Mouse (Mus musculus) testis, adult 10 weeks (tissue): Measurements from ENCODE around the gene Agfg1. TPM values are rescaled to one million over a fixed set of nuclear protein-coding genes. Genes with fewer than 3 reads are reported as not detected.

ENCODE experiments used
- polyA plus RNA-seq: library from polyadenylated mRNA; stranded (reverse); fragments of 350-450 nt; fragmentation: Illumina TruSeq; extraction: RNeasy Lipid Tissue Mini Kit (QIAGEN cat#74804); gene quantifications from one replicate; pipeline ENCODE4 v1.2.3, GENCODE M21; 2014; ENCODE audit warnings: low read depth, low replicate concordance

Gene Agfg1
- 189 TPM for polyA plus RNA-seq

GRCm38 (mm10) chr1:82839296-82839613 lies at the start of gene Agfg1:
Gene Agfg1, plus strand, starts transcription at chr1:82839483.

GRCm38 (mm10) chr1:82913025-82913424 lies 73.7 kb downstream of the Agfg1 start, which contains the start of gene A030005L19Rik:
Gene A030005L19Rik, plus strand, starts transcription at chr1:82913325.

DNA sequence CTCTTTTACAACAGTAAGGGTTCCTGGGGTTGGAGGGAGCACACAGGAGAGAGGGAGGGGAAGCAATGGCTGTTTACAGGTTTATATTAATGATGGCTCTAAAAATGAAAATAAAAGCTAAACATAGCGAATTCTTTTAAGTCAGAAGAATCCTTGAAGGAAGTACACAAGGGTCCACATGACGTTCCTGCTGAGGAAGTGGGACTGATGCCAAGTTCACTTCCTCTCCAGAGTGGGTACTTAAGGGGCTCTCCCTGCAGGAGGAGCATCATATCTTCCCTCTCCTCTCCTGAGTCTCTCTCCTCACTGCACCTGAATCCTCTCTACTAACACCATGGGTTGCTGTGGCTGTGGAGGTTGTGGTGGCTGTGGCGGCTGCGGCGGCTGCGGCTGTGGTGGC lies 85.4 kb downstream of the Agfg1 start, which contains the start of gene A030014E15Rik:
TSS of gene A030014E15Rik (plus strand) at position 268 of the 400 bp plus-strand sequence.

DNA sequence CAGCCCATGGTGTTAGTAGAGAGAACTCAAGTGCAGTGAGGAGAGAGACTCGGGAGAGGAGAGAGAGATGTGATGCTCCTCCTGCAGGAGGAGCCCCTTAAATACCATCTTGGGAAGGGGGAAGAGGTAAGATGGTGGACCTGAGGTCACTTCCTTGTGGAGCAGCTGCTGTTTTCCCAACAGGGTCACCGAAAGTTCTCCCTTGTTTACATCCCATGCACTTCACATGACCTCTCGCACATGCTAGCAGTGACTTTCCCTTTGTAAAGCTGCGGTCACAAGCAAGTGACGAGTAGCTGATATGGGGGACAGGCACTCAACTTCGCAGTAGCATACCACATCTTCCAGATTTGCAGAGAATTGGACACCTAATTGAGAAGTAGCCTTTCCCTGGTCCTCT lies 92.0 kb downstream of the Agfg1 start, which contains the start of gene Gm6217:
TSS of gene Gm6217 (minus strand) at position 74 of the 400 bp plus-strand sequence.

DNA sequence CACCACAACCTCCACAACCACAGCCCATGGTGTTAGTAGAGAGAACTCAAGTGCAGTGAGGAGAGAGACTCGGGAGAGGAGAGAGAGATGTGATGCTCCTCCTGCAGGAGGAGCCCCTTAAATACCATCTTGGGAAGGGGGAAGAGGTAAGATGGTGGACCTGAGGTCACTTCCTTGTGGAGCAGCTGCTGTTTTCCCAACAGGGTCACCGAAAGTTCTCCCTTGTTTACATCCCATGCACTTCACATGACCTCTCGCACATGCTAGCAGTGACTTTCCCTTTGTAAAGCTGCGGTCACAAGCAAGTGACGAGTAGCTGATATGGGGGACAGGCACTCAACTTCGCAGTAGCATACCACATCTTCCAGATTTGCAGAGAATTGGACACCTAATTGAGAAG lies 104.0 kb downstream of the Agfg1 start, which contains the start of gene A030003K21Rik:
TSS of gene A030003K21Rik (minus strand) at position 94 of the 400 bp plus-strand sequence.

Other genes with a start within 250 kb of the Agfg1 start
- 614 TPM for gene Mff, start 114.6 kb upstream of the Agfg1 start, polyA plus RNA-seq
- 0.22 TPM for gene Tm4sf20, start 71.0 kb upstream of the Agfg1 start, polyA plus RNA-seq
- gene Gm47791, start 68.2 kb upstream of the Agfg1 start, polyA plus RNA-seq = not detected
- 0.87 TPM for gene A030005L19Rik, start 73.8 kb downstream of the Agfg1 start, polyA plus RNA-seq
- not detected for gene A030014E15Rik, start 85.4 kb downstream of the Agfg1 start, polyA plus RNA-seq
- not detected for gene Gm6217, start 91.9 kb downstream of the Agfg1 start, polyA plus RNA-seq
- gene A030003K21Rik, start 103.9 kb downstream of the Agfg1 start, polyA plus RNA-seq = not detected
- gene Gm7544, start 116.5 kb downstream of the Agfg1 start, polyA plus RNA-seq = not detected
- gene Gm47955, start 120.8 kb downstream of the Agfg1 start, polyA plus RNA-seq = not detected
- not detected for gene Gm47959, start 161.1 kb downstream of the Agfg1 start, polyA plus RNA-seq
- gene Slc19a3, start 199.0 kb downstream of the Agfg1 start, polyA plus RNA-seq = 0.38 TPM
- gene Krtap28-10, start 203.0 kb downstream of the Agfg1 start, polyA plus RNA-seq = not detected
- not detected for gene Gm47969, start 205.4 kb downstream of the Agfg1 start, polyA plus RNA-seq
- not detected for gene A030005K14Rik, start 219.9 kb downstream of the Agfg1 start, polyA plus RNA-seq
- not detected for gene Krtap28-13, start 221.4 kb downstream of the Agfg1 start, polyA plus RNA-seq